Mouse (Mus musculus) retina, embryonic 14.5 days (tissue): Measurements from ENCODE around the gene Lamb3.

ENCODE experiments used
- DNase-seq: peaks from one replicate; pipeline ENCODE4 v3.0.0-alpha.2; 2015; ENCODE audit warnings: low spot score

The Lamb3 gene

GRCm38 (mm10) chr1:193387241-193387640 is 179.7 kb downstream of the Lamb3 start:
- no peak for DNase-seq

GRCm38 (mm10) chr1:193389505-193389904 is 182.0 kb downstream of the Lamb3 start:
- DNase-seq = peak; percentile 79

GRCm38 (mm10) chr1:193390004-193390403 is 182.5 kb downstream of the Lamb3 start:
- no peak for DNase-seq

GRCm38 (mm10) chr1:193392266-193392665 is 184.8 kb downstream of the Lamb3 start:
- no peak for DNase-seq
